Mouse (Mus musculus) embryonic facial prominence, embryonic 13.5 days (tissue): ENCODE results near the gene Plekhb1. TPM values are rescaled to one million over a fixed set of nuclear protein-coding genes. Genes with fewer than 3 reads are reported as not detected.

Experiments
- ATAC-seq: fragments of 200-750 bp; cut with Nextera tagmentation; 2 replicates; pipeline ENCODE4 v1.8.0; 2017; ENCODE audit warnings: low read depth; ENCODE audit not compliant: insufficient number of reproducible peaks, insufficient read depth, low FRiP score, low TSS enrichment
- H3K27ac ChIP-seq: fragments of 300-500 bp; sonication (generic); 2 replicates; pipeline ENCODE4 v1.5.1; 2015; ENCODE audit warnings: moderate library complexity, mild to moderate bottlenecking, inconsistent platforms
- H3K27me3 ChIP-seq: fragments of 300-500 bp; sonication (generic); 2 replicates; pipeline ENCODE4 v1.6.1; 2015; ENCODE audit warnings: mild to moderate bottlenecking, inconsistent platforms
- H3K36me3 ChIP-seq: fragments of 300-500 bp; sonication (generic); 2 replicates; pipeline ENCODE4 v1.6.1; 2015; ENCODE audit warnings: mild to moderate bottlenecking, inconsistent platforms
- H3K4me1 ChIP-seq: fragments of 300-500 bp; sonication (generic); 2 replicates; pipeline ENCODE4 v1.6.1; 2015; ENCODE audit warnings: inconsistent platforms
- H3K4me2 ChIP-seq: fragments of 300-500 bp; sonication (generic); 2 replicates; pipeline ENCODE4 v1.6.1; 2015; ENCODE audit warnings: moderate library complexity, mild to moderate bottlenecking, inconsistent platforms
- H3K4me3 ChIP-seq: fragments of 300-500 bp; sonication (generic); 2 replicates; pipeline ENCODE4 v1.5.1; 2015; ENCODE audit warnings: mild to moderate bottlenecking, inconsistent platforms
- H3K9ac ChIP-seq: fragments of 300-500 bp; sonication (generic); 2 replicates; pipeline ENCODE4 v1.6.1; 2015; ENCODE audit warnings: mild to moderate bottlenecking, inconsistent platforms
- H3K9me3 ChIP-seq: fragments of 300-500 bp; sonication (generic); 2 replicates; pipeline ENCODE4 v1.6.1; 2016; ENCODE audit warnings: inconsistent platforms
- WGBS: fragments of 180-500 bp; shearing (Covaris S2); methylation state at CpG from one replicate; pipeline ENCODE4 v1.1.7; 2015; ENCODE audit warnings: mixed read lengths; 5-methylcytosine and 5-hydroxymethylcytosine counted together
- polyA plus RNA-seq: library from polyadenylated mRNA; unstranded; fragments of >200 nt; fragmentation: Nextera tagmentation; extraction: Ambion mirVana; gene quantifications from 2 replicates; pipeline ENCODE4 v1.2.1, GENCODE M21; 2015

Gene Plekhb1
- polyA plus RNA-seq, 1 experiment from 2014 or later: 2.8 TPM

DNA sequence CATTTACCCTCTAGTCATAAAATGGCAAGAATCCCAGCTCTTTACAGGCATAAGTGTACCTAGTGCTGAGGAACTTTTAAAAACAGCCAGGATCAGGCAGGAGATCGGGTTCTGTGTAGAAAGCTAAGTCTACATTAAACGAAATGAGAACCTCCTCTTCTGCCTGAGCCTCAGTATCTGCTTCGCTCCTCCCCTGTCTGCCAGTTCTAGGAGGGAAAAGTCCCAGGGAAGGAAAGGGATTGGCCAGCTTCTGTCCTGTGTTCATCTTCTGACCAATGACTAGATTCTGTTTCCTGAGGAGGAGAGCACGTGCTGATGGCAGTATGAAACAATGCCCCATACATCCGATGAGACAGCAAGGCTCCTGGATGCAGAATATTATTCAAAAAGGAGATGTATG, 18.9 kb upstream of the Plekhb1 start:
- Histone ChIP-seq H3K4me1 (peaks cover 5% of the 10 kb centered on the region; the same call in 1 of the 2 replicates), H3K9me3 (no peaks in the 10 kb centered on the region), H3K27me3 (no peaks in the 10 kb centered on the region), H3K9ac (no peak overlapping the region), H3K27ac (no peak overlapping the region), H3K36me3 (no peaks in the 10 kb centered on the region), H3K4me3 (no peak overlapping the region), H3K4me2 (no peak overlapping the region)
- ATAC-seq: no peak
- 47% methylated on average over 5 of the region's 5 CpGs for WGBS

DNA sequence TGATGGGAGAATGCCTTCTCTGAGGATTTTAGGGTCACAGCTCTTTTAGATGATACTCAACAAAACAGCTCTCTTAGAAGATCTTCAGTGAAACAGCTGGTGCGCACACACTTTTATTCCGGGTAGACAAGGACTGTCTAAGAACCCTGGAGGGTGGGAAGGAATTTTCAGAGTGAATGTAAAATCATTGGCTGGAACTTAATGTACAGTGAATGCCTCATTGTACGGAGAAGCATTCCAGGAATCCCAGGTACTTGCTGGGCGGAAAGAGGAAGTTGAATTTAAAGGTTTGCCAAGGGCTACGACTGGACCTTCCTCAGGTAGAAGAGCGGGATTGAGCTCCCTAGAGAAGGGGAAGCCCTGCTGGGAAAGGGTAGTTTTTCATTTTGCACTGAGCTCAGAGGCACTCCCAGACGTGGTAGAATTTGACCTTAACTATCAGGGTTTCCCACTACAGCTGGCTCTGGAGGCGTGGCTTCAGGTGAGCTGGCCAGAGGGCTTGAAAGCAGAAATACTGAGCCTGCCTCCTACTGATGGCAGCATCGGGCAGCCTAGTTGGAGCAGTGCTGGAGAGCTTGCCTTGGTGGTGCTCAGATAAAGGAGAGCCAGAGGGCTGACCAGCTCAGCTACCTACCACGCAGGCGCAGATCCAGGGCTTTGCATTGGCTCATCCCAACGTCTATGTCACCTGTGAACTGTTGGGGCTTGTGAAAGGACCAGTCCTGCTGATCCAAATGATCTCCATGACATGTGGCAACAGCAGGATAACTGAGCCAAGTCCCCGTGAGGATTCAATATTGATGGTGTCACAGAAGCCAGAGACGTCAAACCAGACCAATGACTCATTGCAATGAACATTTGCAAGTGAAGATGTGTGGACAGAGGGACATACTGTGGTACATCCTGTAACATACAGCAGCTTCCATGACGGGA, 17.0 kb upstream of the Plekhb1 start:
- H3K4me3 ChIP-seq: no peak overlapping the region
- no peak overlapping the region for H3K9ac ChIP-seq
- no peaks in the 10 kb centered on the region for H3K36me3 ChIP-seq
- no peak for ATAC-seq
- 54% methylated on average over 15 of the region's 15 CpGs for WGBS
- no peak overlapping the region for H3K27ac ChIP-seq
- no peaks in the 10 kb centered on the region for H3K27me3 ChIP-seq
- H3K4me2 ChIP-seq: no peak overlapping the region
- no peaks in the 10 kb centered on the region for H3K9me3 ChIP-seq
- H3K4me1 ChIP-seq: peaks cover 5% of the 10 kb centered on the region; the same call in 1 of the 2 replicates

DNA sequence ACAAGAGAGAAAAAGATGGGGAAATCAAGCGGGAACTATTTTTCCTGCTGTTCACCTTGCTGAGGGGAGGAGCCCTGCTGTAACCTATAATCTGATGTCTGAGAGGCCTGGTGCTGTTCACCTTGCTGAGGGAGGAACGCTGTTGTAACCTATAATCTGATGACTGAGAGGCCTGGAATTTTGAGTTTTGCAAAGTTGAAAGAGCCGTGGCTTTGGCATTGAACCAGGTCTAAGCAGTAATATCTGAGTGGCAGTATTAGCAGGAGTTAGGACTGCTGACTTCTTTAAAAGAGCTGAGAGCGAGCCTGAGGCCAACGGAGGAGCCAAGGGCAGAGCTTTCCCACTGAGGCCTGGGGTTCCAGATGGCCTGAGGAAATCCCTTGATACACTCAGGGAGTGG, 15.8 kb upstream of the Plekhb1 start:
- Histone ChIP-seq H3K36me3 (no peaks in the 10 kb centered on the region), H3K27me3 (no peaks in the 10 kb centered on the region), H3K9me3 (no peaks in the 10 kb centered on the region), H3K4me2 (no peak overlapping the region), H3K9ac (no peak overlapping the region), H3K4me1 (peaks cover 7% of the 10 kb centered on the region; the same call in 1 of the 2 replicates), H3K4me3 (no peak overlapping the region), H3K27ac (no peak overlapping the region; the same call in 1 of the 2 replicates)
- 71% methylated on average over 5 of the region's 5 CpGs for WGBS
- no peak for ATAC-seq

DNA sequence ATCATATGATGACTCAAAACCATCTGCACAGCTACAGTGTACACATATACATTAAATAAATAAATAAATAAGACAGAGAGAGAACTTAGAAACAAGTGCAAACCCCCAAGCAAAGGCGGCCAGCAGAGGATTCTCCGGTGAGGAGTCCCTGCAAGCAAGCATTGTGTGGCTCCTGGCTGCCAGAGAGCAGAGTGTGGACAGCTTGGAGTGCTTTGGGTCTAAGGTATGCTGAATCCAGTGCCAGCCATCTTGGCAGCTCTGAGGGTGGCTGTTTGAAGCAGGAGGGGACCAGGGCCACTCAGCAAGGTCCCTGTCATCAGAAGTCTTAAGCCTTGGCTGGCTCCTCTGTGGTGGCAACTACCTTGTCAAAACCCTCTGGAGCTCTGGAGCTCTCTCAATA, 12.7 kb upstream of the Plekhb1 start:
- no peaks in the 10 kb centered on the region for H3K36me3 ChIP-seq
- no peak overlapping the region for H3K9ac ChIP-seq
- no peaks in the 10 kb centered on the region for H3K9me3 ChIP-seq
- no peak overlapping the region for H3K4me2 ChIP-seq
- no peak overlapping the region for H3K4me3 ChIP-seq
- H3K27me3 ChIP-seq: no peaks in the 10 kb centered on the region
- H3K4me1 ChIP-seq: peaks cover 8% of the 10 kb centered on the region; the same call in 1 of the 2 replicates
- H3K27ac ChIP-seq: no peak overlapping the region
- 82% methylated on average over 2 of the region's 2 CpGs for WGBS
- no peak for ATAC-seq

DNA sequence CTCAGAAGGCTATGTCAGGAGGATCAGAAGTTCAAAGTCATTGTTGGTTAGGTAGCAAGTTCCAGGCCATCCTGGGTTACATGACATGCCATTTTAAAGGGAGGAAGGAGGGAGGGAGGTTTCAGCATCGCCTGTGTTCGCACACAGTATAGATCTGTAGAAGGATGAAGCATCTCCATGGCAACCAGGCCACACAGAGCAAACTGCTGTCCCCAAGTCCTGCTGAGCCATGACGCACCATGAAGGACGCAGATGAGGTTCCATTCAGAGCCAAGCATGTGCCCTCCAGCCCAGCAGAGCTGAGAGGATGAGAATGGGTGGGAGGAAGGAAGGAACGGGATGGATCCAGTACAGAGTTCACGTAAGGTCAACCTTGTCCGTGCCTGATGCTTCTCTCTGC, 11.2 kb upstream of the Plekhb1 start:
- no peak overlapping the region for H3K4me2 ChIP-seq
- no peak for ATAC-seq
- 62% methylated on average over 7 of the region's 7 CpGs for WGBS
- H3K27me3 ChIP-seq: no peaks in the 10 kb centered on the region
- H3K4me1 ChIP-seq: 0 out of 2 replicates have a peak, but pooled peaks cover 3% of the 10 kb centered on the region
- no peak overlapping the region for H3K4me3 ChIP-seq
- peak overlapping the region; percentile 35; the same call in 1 of the 2 replicates for H3K27ac ChIP-seq
- no peaks in the 10 kb centered on the region for H3K9me3 ChIP-seq
- no peaks in the 10 kb centered on the region for H3K36me3 ChIP-seq
- H3K9ac ChIP-seq: no peak overlapping the region

DNA sequence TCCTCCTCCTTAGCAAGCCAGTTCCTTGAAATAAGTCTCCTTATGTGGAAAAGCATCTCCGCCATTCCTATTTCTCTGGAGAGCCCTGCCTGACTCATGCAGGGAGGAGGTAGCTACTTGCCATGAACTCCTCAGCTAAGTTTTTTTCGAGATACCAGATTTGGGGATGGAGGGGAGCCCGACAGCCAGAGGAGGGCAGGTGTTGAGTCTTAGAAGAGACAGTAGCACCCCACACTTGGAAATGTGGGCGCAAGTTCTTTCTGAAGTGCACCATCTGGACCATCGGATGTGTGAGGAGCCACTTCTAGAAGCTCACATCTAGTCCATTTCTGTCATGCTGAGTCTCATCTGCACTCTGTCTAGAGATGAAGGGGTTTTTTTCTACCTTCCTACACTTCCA, 8.4 kb upstream of the Plekhb1 start:
- Histone ChIP-seq H3K36me3 (no peaks in the 10 kb centered on the region), H3K4me3 (no peak overlapping the region), H3K9me3 (no peaks in the 10 kb centered on the region), H3K4me1 (0 out of 2 replicates have a peak, but pooled peaks cover 3% of the 10 kb centered on the region), H3K9ac (no peak overlapping the region), H3K4me2 (no peak overlapping the region), H3K27me3 (no peaks in the 10 kb centered on the region), H3K27ac (no peak overlapping the region)
- no peak for ATAC-seq
- 87% methylated on average over 5 of the region's 5 CpGs for WGBS

DNA sequence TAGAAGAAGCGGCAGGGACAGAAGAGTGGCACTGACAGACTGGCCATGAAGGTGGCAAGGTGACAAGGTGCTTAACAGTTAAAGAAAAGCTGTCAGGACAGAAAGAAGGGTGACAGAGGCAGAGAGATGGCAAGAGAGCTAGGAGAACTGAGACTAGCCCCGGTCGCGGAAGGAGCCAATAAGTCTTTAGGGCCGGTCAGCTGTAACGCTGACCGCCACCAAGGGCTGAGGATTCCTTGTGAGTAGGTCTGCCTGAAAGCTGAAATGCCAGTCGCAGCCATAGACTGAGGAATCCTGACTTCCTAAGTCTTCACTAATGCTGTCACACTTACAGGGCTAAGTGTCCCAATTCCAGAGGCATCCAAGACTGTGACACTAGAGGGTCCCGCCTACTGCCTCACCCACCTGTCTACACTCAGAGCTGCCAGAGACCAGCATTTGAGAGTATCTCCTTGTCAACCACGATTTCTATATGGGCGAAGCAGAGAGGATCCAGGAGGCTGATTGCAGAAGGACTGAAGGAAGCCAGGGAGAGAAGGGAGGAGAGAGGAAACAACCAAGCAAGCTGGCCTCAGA, 1.6 kb upstream of the Plekhb1 start:
- H3K4me1 ChIP-seq: peaks cover 11% of the 10 kb centered on the region
- H3K27ac ChIP-seq: no peak overlapping the region
- no peaks in the 10 kb centered on the region for H3K36me3 ChIP-seq
- H3K4me2 ChIP-seq: 0 out of 2 replicates have a peak overlapping the region, but pooled peaks have one; percentile 39
- H3K4me3 ChIP-seq: no peak overlapping the region
- H3K9me3 ChIP-seq: no peaks in the 10 kb centered on the region
- 68% methylated on average over 11 of the region's 11 CpGs for WGBS
- ATAC-seq: no peak
- no peak overlapping the region for H3K9ac ChIP-seq
- H3K27me3 ChIP-seq: no peaks in the 10 kb centered on the region

DNA sequence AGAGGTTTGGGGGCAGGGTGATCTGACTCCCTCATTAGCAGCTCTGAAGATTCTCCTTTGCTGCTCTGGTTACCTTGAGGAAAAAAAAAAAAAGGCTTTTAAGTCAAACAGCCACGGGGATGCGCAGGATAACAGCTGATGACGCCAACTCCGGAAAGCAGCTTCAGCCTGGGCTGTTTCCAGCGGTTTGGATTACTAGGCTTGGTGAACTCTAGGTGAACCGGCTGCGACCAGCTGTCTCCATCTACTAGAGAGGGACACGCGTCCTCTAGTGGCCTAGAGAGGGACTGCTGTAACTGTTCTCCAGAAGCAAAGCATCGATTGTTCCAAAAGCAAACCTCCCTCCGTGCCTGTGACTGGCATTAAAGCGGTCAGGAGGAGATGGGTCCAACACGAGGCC, 976 bp upstream of the Plekhb1 start:
- no peak overlapping the region for H3K9ac ChIP-seq
- H3K4me2 ChIP-seq: peak overlapping the region; percentile 39
- no peak overlapping the region for H3K4me3 ChIP-seq
- no peaks in the 10 kb centered on the region for H3K36me3 ChIP-seq
- peaks cover 14% of the 10 kb centered on the region for H3K4me1 ChIP-seq
- peak; percentile 76; the same call in 1 of the 2 replicates for ATAC-seq
- no peak overlapping the region for H3K27ac ChIP-seq
- 3% methylated on average over 13 of the region's 13 CpGs for WGBS
- no peaks in the 10 kb centered on the region for H3K27me3 ChIP-seq
- no peaks in the 10 kb centered on the region for H3K9me3 ChIP-seq

DNA sequence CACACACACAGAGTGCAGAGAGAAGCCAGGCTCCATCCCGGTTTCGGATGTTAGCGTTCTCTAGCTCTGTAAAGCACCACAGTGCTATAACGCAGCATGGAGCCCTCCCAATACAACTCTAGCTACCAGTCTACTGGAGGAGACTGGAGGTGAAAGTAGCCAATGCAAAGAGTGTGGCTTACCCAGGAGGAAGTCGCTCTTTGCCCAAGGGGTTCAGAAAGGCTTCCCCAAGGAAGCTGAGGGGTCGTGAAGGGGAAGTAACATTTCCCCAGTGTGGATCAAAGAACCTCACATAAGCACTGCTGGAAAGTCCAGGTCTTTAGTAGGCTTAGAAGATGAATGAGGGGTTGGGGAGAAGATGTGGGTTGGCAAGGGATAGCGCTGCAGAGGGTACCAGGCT, 950 bp downstream of the Plekhb1 start:
- H3K27ac ChIP-seq: no peak overlapping the region
- peaks cover 22% of the 10 kb centered on the region for H3K4me1 ChIP-seq
- no peak overlapping the region for H3K9ac ChIP-seq
- no peak for ATAC-seq
- H3K36me3 ChIP-seq: no peaks in the 10 kb centered on the region
- no peak overlapping the region for H3K4me2 ChIP-seq
- WGBS: 81% methylated on average over 7 of the region's 7 CpGs
- no peak overlapping the region for H3K4me3 ChIP-seq
- H3K9me3 ChIP-seq: no peaks in the 10 kb centered on the region
- no peaks in the 10 kb centered on the region for H3K27me3 ChIP-seq

DNA sequence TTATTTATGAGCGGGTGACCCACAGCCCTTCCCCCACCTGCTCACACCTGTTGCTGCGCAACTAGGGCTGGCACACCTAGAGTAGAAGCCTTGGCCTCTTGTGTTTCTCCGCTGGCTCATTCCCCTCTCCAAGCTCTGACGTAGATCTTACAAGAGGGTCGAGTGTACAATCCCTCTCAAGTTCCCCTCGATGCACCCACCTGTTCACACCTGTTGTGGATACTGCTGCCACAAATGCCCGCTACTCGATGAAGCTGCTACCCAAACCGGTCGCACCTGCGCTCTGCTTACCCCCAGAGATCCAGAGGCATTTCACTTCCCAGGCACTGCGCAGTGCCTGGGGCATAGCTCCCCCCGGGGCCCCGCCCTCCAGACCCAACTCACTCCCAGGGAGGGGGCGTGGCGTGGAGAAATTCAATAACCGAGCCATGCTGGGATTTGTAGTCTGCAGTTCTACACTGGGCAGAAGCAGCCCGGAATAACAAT, 4.1 kb downstream of the Plekhb1 start:
- H3K27me3 ChIP-seq: no peaks in the 10 kb centered on the region
- H3K27ac ChIP-seq: no peak overlapping the region
- 27% methylated on average over 18 of the region's 18 CpGs for WGBS
- H3K36me3 ChIP-seq: no peaks in the 10 kb centered on the region
- no peaks in the 10 kb centered on the region for H3K9me3 ChIP-seq
- ATAC-seq: peak; percentile 71; the same call in 1 of the 2 replicates
- H3K4me3 ChIP-seq: no peak overlapping the region
- peak overlapping the region; percentile 38 for H3K4me2 ChIP-seq
- H3K9ac ChIP-seq: no peak overlapping the region
- H3K4me1 ChIP-seq: peaks cover 20% of the 10 kb centered on the region

DNA sequence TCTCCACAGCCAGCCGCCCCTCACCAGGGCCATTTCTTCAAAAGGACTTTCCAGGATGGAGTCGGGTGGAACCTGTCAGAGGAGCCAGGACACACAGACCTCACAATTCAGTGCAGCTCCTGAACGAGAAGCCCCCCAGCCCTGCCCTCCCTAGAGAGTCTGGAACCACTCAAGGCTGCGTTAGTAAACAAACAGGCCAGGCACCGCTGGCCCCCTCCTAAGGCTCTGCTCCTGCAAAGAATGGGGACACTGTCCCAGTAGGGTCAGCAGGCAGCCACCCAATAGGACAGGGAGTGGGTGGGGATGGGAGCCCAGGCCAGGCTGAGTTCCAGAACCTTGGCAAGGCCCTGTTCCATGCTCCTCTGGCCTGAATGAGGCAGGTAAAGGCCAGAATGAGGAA, 5.5 kb downstream of the Plekhb1 start:
- Histone ChIP-seq H3K9me3 (no peaks in the 10 kb centered on the region), H3K27ac (no peak overlapping the region), H3K4me1 (peaks cover 16% of the 10 kb centered on the region; the same call in 1 of the 2 replicates), H3K9ac (no peak overlapping the region), H3K4me2 (no peak overlapping the region), H3K4me3 (no peak overlapping the region), H3K27me3 (no peaks in the 10 kb centered on the region), H3K36me3 (no peaks in the 10 kb centered on the region)
- ATAC-seq: no peak
- 25% methylated on average over 5 of the region's 5 CpGs for WGBS
